Mouse (Mus musculus) liver, embryonic 12.5 days (tissue): ENCODE results near the gene Lrmp. TPM values are rescaled to one million over a fixed set of nuclear protein-coding genes. Genes with fewer than 3 reads are reported as not detected.

ENCODE experiments used
- ATAC-seq: fragments of 200-750 bp; cut with Nextera tagmentation; 2 replicates; pipeline ENCODE4 v1.8.0; 2017; ENCODE audit warnings: moderate number of reproducible peaks, mild to moderate bottlenecking, moderate library complexity
- H3K27ac ChIP-seq: fragments of 300-500 bp; sonication (generic); 2 replicates; pipeline ENCODE4 v1.5.1; 2016; ENCODE audit warnings: mild to moderate bottlenecking
- H3K27me3 ChIP-seq: fragments of 300-500 bp; sonication (generic); replicated peaks from 2 replicates; pipeline ENCODE4 v1.6.1; 2016; ENCODE audit warnings: mild to moderate bottlenecking, moderate library complexity
- H3K36me3 ChIP-seq: fragments of 300-500 bp; sonication (generic); 2 replicates; pipeline ENCODE4 v1.6.1; 2016; ENCODE audit warnings: mild to moderate bottlenecking, moderate library complexity
- H3K4me1 ChIP-seq: fragments of 300-500 bp; sonication (generic); 2 replicates; pipeline ENCODE4 v1.6.1; 2016
- H3K4me2 ChIP-seq: fragments of 300-500 bp; sonication (generic); 2 replicates; pipeline ENCODE4 v1.6.1; 2016; ENCODE audit warnings: mild to moderate bottlenecking, moderate library complexity
- H3K4me3 ChIP-seq: fragments of 300-500 bp; sonication (generic); 2 replicates; pipeline ENCODE4 v1.5.1; 2016; ENCODE audit warnings: mild to moderate bottlenecking, moderate library complexity
- H3K9ac ChIP-seq: fragments of 300-500 bp; sonication (generic); 2 replicates; pipeline ENCODE4 v1.6.1; 2016; ENCODE audit warnings: mild to moderate bottlenecking, moderate library complexity
- H3K9me3 ChIP-seq: fragments of 300-500 bp; sonication (generic); replicated peaks from 2 replicates; pipeline ENCODE4 v1.6.1; 2016; ENCODE audit warnings: mild to moderate bottlenecking, moderate library complexity
- WGBS: fragments of 180-500 bp; shearing (Covaris S2); methylation state at CpG from one replicate; pipeline ENCODE4 v1.1.7; 2016; ENCODE audit not compliant: insufficient replicate concordance; 5-methylcytosine and 5-hydroxymethylcytosine counted together
- polyA plus RNA-seq: library from polyadenylated mRNA; unstranded; fragments of >200 nt; fragmentation: Nextera tagmentation; extraction: Ambion mirVana; gene quantifications from 2 replicates; pipeline ENCODE4 v1.2.1, GENCODE M21; 2016

The Lrmp gene
- 18.9 and 20.6 TPM in 2 replicates for polyA plus RNA-seq

DNA sequence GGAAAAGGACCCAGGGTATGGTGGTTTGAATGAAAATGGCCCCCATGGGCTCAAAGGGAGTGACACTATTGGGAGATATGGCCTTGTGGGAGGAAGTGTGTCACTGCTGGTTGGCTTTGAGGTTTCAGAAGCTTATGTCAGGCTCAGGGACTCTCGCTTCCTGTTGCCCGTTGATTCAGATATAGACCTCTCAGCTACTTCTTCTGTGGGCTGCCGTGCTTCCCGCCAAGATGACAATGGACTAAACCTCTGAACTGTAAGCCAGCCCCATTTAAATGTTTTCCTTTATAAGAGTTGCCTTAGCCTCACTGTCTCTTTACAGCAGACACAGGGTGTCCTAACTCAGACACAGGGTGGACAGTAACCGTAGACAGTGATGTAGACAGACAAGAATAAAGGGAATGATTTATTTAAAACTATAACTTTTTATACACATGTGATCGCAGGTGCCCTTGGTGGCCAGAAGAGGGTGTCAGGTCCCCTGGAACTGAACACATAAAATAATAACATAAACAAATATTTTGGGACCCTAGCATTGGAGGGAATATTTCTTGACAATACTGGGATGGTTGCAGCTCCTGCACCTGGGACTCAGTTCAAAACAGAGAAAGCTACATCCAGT is at the start of gene Lrmp:
Lrmp (plus strand) TSS at position 178 of the 622 bp plus-strand sequence.
- WGBS = 36% methylated on average over 6 of the region's 6 CpGs
- no peaks in the 10 kb centered on the region for H3K9me3 ChIP-seq
- H3K27me3 ChIP-seq = no peaks in the 10 kb centered on the region
- H3K27ac ChIP-seq = peak within 1 kb of the TSS; percentile 45
- 0 out of 2 replicates have a peak within 1 kb of the TSS, but pooled peaks have one; percentile 17 for H3K9ac ChIP-seq
- no peak for ATAC-seq
- H3K4me3 ChIP-seq = no peak within 1 kb of the TSS
- no peaks in the 10 kb centered on the region for H3K36me3 ChIP-seq
- peak within 1 kb of the TSS; percentile 34 for H3K4me2 ChIP-seq
- H3K4me1 ChIP-seq = peaks cover 26% of the 10 kb centered on the region

DNA sequence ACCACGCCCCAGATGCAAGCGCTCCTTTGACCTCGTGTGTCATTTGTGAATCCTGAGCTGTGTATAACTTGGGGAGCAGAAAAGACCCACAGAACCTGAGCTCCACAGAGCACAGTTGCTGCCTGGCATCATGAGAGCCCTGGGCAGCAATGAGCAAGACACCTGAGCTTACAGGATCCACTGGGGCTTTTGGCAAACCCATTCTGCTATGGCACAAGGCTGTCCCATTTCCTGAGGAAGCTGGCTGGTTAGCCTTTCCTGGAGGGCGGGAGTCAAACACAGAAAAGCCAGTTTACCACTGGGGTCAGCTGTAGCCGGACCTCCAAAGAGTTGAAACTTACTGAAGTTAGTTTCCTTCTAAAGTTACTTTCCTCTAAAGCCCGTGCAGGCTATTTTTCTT is 49.0 kb upstream of the Lrmp start:
- Histone ChIP-seq H3K9ac (no peak overlapping the region), H3K4me3 (no peak overlapping the region), H3K4me1 (no peaks in the 10 kb centered on the region), H3K27ac (no peak overlapping the region), H3K9me3 (no peaks in the 10 kb centered on the region), H3K27me3 (0 out of 2 replicates have a peak, but pooled peaks cover 4% of the 10 kb centered on the region), H3K4me2 (no peak overlapping the region), H3K36me3 (no peaks in the 10 kb centered on the region)
- 49% methylated on average over 6 of the region's 6 CpGs for WGBS
- no peak for ATAC-seq

DNA sequence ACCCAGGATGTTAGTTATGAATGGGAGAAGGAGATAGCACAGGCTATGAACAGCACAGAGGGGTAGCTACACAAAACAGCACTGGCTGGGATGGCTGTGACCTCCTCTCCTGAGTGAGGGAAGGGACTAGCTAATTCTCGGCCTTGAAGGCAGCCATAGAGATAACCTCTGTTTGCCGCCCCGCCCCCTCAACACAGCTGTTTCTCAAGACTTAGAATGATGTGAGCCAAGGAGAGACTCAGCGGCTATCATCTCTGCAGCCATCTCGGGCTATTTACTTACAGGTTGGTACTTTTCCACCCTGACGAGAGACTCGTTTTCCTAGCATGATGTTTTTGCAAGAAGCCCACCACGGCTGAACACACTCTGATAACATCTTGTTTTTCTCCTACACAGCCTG is 47.8 kb upstream of the Lrmp start:
- no peak overlapping the region for H3K9ac ChIP-seq
- H3K27me3 ChIP-seq = 0 out of 2 replicates have a peak, but pooled peaks cover 7% of the 10 kb centered on the region
- H3K36me3 ChIP-seq = no peaks in the 10 kb centered on the region
- H3K4me3 ChIP-seq = no peak overlapping the region
- 49% methylated on average over 8 of the region's 8 CpGs for WGBS
- no peak overlapping the region for H3K4me2 ChIP-seq
- no peak overlapping the region for H3K27ac ChIP-seq
- no peaks in the 10 kb centered on the region for H3K9me3 ChIP-seq
- no peak for ATAC-seq
- H3K4me1 ChIP-seq = no peaks in the 10 kb centered on the region

DNA sequence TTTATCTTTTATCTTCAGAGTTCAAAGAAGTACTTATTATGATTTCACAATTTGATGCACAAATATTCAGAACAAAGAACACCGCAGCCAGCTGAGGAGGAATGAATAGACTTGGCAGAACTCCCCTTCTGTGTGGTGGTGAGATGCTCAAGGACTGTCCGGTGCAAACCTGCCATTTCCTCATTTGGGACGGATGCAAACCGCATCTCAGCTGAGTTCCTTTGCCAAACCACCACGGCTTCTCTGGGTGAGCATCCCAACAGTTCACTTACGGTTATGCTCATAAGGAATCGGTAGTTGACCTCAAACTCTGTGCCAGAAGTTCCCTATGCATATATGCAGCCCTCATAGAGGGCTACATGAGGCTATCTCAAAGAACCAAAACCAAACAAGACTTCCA is 46.1 kb upstream of the Lrmp start:
- Histone ChIP-seq H3K4me2 (no peak overlapping the region), H3K27ac (no peak overlapping the region), H3K36me3 (no peaks in the 10 kb centered on the region), H3K9me3 (no peaks in the 10 kb centered on the region), H3K4me1 (no peaks in the 10 kb centered on the region), H3K9ac (no peak overlapping the region), H3K4me3 (no peak overlapping the region), H3K27me3 (peaks cover 22% of the 10 kb centered on the region)
- no peak for ATAC-seq
- WGBS = 72% methylated on average over 7 of the region's 7 CpGs

DNA sequence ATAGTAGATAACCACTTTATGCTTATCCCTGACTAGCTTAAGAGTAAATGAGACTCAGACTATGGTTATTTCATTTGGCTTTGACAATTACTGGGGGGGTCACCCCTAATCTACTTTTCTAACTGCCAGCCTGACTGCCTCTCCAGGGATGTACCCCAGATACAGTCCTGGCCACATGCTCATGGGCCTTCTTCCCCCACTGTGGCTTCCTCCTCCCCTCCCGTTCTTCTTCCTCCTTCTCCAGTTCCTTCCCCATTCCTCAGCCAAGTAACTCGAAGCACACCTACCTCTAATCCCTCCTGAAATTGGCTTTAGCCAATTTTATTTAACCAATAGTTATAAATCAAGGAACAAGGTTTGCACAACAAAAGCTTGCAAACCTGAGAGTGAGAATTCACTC is 45.5 kb upstream of the Lrmp start:
- Histone ChIP-seq H3K27me3 (peaks cover 26% of the 10 kb centered on the region), H3K36me3 (no peaks in the 10 kb centered on the region), H3K9ac (no peak overlapping the region), H3K27ac (no peak overlapping the region), H3K4me1 (no peaks in the 10 kb centered on the region), H3K9me3 (no peaks in the 10 kb centered on the region), H3K4me2 (no peak overlapping the region), H3K4me3 (no peak overlapping the region)
- 21% methylated on average over 2 of the region's 2 CpGs for WGBS
- no peak for ATAC-seq

DNA sequence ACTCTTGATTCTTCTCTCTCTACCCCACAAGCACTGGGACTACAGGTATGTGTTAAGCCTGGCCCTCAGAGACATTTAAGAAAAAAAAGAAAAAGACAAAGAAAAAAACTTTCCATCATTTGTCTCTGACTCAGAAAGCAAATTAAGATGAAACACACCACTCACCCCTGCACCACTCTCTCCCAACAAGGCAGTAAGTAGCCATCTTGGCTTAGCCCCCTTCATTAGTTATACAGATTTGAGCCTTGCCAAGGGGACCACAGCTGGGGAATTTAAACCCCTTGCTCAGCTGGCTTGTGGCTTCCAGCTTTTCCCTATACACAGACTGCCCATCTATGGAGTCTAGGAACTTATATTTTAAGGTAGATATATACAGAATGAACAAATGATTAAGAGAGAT is 41.0 kb upstream of the Lrmp start:
- Histone ChIP-seq H3K9me3 (no peaks in the 10 kb centered on the region), H3K4me3 (no peak overlapping the region), H3K27ac (no peak overlapping the region), H3K4me1 (peaks cover 8% of the 10 kb centered on the region; the same call in 1 of the 2 replicates), H3K27me3 (peaks cover 60% of the 10 kb centered on the region), H3K9ac (no peak overlapping the region), H3K36me3 (no peaks in the 10 kb centered on the region), H3K4me2 (no peak overlapping the region)
- no peak for ATAC-seq

DNA sequence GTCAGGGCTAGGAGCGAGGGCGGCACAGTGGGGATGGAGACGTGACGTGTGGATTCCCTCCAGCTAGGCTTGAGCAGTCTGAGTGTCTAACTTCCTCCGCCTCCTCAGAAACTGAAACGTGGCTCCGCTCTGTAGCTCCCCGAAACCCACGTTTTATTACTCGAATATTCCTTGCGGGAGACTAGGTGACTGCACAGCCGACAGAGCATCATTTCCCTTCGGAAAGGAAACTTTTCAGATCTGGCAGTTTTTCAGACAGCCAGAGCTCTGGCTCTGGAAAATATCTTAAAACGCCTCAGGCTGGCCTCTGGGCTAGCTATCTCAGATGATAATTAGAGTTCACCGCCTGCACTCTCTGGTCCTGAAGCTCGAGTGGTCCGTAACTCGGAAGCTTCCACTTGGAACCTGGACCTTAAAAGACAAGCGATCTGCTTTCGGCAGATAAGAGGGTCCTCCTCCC is 40.3 kb upstream of the Lrmp start:
- H3K4me2 ChIP-seq = peak overlapping the region; percentile 62
- H3K4me1 ChIP-seq = peaks cover 8% of the 10 kb centered on the region; the same call in 1 of the 2 replicates
- no peaks in the 10 kb centered on the region for H3K9me3 ChIP-seq
- no peak overlapping the region for H3K9ac ChIP-seq
- 2% methylated on average over 20 of the region's 20 CpGs for WGBS
- no peak for ATAC-seq
- peaks cover 60% of the 10 kb centered on the region for H3K27me3 ChIP-seq
- H3K27ac ChIP-seq = no peak overlapping the region
- H3K36me3 ChIP-seq = no peaks in the 10 kb centered on the region
- H3K4me3 ChIP-seq = peak overlapping the region; percentile 33

DNA sequence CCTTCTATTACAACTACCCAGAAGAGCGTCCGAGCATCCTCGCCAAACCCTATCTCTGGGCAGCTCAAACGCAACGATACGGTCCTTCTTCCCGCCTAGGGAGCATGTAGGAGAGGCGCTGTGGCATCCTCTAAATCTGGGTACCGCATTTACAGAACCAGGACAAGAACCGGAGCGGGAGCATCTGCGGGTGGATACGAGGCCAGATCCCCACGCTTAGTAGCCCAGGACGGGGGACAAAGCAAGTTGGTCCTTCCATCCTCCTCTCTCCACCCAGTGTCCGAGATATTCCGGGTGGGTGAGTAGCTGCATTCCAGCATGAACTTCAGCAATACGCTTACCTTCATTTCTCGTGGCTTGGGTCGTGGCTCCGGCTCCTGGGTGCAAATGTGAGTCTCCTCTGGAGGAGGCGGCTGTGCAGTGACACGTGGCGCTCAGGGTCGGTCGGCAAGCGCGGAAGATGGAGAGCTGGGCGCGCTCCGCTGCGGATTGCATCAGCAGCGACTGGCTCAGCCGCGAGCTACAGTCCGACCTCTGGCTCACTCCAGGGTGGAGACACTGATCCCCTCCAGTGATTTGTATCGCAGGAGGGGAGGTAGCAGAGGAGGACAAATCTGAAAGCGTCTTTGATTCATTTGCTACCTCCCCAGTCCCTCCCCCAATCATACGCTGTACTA is 39.8 kb upstream of the Lrmp start, which contains the start of gene Bcat1:
Bcat1 (minus strand) TSS at position 637 of the 677 bp plus-strand sequence.
- Histone ChIP-seq H3K4me2 (peak within 1 kb of the TSS; percentile 62), H3K27ac (no peak within 1 kb of the TSS), H3K4me3 (peak within 1 kb of the TSS; percentile 33), H3K4me1 (peaks cover 8% of the 10 kb centered on the region; the same call in 1 of the 2 replicates), H3K36me3 (no peaks in the 10 kb centered on the region), H3K9ac (no peak within 1 kb of the TSS), H3K9me3 (no peaks in the 10 kb centered on the region), H3K27me3 (peaks cover 60% of the 10 kb centered on the region)
- ATAC-seq = peak; percentile 35; the same call in 1 of the 2 replicates
- under 1% methylated on average over 39 of the region's 39 CpGs for WGBS

DNA sequence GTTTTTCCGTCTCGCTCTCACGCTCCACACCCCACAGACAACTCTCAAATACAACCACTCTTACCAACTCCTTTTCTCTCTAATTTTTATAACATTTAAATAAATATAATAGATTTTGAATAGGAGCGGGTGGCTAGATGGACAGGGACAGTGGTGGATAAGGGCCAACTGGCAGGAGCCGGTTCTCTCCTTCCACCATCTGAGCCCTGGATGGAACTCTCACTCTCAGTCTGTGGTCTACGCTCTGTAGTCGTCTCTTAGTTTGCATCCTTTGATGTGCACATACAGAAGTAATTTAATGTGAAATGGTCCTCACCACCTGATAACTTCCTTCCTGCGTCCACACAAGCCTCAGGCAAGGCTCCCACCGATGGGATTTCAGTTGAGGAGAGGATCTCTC is 39.2 kb upstream of the Lrmp start:
- 18% methylated on average over 9 of the region's 9 CpGs for WGBS
- Histone ChIP-seq H3K4me2 (peak overlapping the region; percentile 62), H3K27ac (no peak overlapping the region), H3K27me3 (peaks cover 60% of the 10 kb centered on the region), H3K9me3 (no peaks in the 10 kb centered on the region), H3K36me3 (no peaks in the 10 kb centered on the region), H3K4me3 (no peak overlapping the region), H3K9ac (no peak overlapping the region), H3K4me1 (peaks cover 8% of the 10 kb centered on the region; the same call in 1 of the 2 replicates)
- ATAC-seq = no peak

DNA sequence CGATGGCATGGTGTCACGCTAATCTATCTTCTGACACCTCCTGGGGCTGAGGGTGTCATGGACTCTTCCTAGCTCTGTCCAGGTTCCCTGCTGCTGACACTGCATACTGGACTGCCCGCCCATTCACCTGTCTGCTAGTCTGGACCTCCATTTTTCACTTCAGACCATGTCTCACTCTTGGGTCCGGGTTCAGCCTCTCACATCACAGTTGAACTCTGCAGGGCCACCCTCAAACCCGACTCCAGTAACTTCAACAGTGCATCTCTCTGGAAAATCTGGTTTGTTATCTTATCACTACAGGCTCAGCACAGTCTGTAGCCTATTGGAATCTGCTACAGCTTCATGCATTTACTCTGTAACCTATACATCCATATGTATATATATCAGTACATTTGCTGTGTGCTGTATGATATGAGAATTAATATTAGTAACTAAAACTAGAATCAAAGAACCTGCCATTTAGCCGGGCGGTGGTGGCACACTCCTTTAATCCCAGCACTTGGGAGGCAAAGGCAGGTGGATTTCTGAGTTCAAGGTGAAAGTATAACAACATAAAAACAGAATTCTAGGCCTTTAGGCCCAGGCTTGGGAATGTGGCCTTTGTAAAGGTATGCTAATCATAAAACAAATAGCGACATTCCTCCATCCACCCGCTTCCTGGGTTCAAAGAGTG is 36.2 kb upstream of the Lrmp start:
- no peak for ATAC-seq
- Histone ChIP-seq H3K27ac (no peak overlapping the region), H3K27me3 (peaks cover 44% of the 10 kb centered on the region), H3K9me3 (no peaks in the 10 kb centered on the region), H3K4me2 (no peak overlapping the region), H3K36me3 (no peaks in the 10 kb centered on the region), H3K4me1 (peaks cover 8% of the 10 kb centered on the region; the same call in 1 of the 2 replicates), H3K9ac (no peak overlapping the region), H3K4me3 (no peak overlapping the region)
- 62% methylated on average over 9 of the region's 9 CpGs for WGBS

DNA sequence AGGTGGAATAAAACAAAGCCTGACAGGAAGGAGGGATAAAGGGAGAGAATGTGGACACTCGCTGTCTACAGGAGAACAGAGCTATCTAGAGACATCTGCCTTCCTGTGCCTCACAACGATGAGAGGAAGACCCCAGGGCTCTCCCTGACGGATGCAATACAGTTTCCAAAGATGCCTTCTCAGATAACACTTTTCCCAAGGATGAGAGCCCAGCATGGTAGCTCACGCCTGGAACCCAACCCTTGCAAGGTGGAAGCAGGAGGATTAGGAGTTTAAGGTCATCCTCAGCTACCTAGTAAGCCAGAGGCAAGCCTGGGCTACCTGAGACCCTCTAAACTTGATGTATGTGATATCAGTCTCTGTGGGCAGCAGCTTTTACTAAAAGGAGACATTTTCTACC is 33.7 kb upstream of the Lrmp start:
- Histone ChIP-seq H3K36me3 (no peaks in the 10 kb centered on the region), H3K4me2 (no peak overlapping the region), H3K4me3 (no peak overlapping the region), H3K9me3 (no peaks in the 10 kb centered on the region), H3K27me3 (peaks cover 20% of the 10 kb centered on the region), H3K9ac (no peak overlapping the region), H3K4me1 (no peaks in the 10 kb centered on the region), H3K27ac (no peak overlapping the region)
- no peak for ATAC-seq
- WGBS = 46% methylated on average over 4 of the region's 4 CpGs
